Mouse (Mus musculus): ENCODE measurements at regions not wholly inside any gene's neighbourhood (a gene's known extent, or its start where the extent isn't known, plus 50 kb on each side); places are given as distances from the start of the nearest gene placed in this dataset.
"Not testable (repeated sequence)": the region's sequence is repeated elsewhere in the genome, so short reads cannot be mapped to it uniquely, and the experiment has no call there.

DNA sequence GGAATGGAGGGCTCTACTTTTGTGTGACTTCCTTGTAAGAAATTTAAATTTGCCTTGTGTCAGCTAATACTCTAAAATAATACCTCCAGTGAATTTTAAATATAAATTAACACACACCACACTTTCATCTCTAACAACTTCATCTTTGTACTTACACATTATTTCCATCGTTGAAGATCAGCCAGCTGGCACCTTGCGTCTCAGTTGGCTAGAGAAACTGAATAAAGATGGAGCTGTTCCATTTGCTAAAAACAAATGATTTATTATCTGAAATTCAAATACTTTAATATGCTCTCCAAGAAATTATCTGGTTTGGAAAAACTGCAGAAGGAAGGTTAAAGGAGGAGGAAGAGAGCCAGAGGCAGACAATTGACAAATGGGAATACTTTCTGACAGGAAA, 122.0 kb upstream of the Gm11096 start:
- no peak for ATAC-seq (ENCODE audit: low TSS enrichment)

DNA sequence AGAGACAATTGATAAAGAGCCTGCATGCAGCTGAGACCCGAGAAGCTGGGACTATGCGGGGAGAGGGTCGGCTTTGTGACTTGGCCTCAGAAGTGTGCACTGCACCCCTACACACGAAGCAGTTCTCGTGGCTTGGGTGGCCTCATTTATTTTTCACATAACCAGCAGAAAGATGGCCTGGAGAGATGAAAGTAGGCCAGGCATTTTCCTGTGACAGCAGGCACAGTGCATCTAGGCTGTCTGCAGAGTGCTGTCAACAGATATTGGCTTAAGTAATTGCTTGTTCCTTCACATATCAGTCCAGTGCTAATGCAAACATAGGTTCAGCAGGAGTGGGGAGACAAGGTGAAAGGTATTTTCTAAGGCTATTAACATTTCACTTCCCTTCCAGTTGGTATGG, 124.9 kb upstream of the Gm11096 start:
- peak; percentile 72 for ATAC-seq (ENCODE audit: low TSS enrichment)

DNA sequence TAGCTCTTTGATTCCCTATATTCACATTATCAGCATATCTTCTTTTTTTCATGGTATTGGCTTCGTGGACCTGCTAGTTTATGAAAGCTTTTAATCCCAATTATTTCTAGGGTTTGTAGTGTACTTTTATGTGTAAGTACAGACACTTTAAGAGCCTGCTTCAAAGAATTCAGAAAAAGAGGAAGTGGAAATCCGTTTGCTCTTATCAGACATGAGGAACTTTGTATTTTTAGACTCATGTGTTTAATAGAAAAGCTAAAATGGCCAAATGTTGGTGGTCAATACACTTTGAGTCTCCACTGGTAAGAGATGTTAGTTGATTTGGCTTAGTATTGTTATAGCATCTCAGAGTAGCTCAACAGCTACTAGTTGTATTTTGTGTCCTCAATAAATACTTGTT, 135.7 kb upstream of the Gm11096 start:
- ATAC-seq (ENCODE audit: low TSS enrichment), result no peak

DNA sequence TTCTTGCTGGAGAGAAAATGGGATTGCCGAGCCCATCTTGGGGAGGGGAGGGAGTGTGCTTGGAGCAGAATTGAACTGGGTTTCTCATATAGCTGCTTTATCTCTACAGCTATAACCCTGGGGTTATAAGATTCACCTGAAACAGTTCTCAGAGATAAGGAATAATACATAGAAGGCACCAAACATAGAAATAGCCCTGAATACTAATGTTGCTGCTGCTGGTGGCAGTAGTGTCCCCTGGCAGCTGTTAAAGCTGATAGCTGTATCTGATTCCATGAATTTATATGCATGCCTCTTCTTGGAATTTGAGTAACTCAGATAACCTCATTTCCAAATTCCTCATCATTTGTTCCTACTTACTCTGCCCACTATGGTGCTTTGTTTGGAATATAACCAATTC, 137.0 kb upstream of the Gm11096 start:
- ATAC-seq (ENCODE audit: low TSS enrichment), result no peak

DNA sequence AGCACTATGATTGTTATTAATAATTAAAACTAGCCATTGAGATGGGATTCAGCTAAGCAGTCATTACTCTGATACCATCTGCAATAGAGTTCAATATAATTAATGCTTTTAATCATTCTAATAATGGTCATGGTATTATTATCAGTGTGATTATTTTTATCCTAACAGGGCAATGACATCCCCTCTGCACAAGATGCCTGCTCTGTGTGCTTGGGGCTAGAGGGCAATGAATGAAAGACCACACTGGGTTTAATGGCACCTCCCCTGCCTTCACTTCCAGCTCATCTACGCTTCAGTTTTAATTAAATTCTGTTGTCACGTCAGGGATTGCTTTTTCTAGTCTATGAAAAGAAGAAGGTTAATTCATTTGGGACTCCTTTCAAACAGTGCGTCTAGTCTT, 139.1 kb upstream of the Gm11096 start:
- ATAC-seq (ENCODE audit: low TSS enrichment), result no peak

DNA sequence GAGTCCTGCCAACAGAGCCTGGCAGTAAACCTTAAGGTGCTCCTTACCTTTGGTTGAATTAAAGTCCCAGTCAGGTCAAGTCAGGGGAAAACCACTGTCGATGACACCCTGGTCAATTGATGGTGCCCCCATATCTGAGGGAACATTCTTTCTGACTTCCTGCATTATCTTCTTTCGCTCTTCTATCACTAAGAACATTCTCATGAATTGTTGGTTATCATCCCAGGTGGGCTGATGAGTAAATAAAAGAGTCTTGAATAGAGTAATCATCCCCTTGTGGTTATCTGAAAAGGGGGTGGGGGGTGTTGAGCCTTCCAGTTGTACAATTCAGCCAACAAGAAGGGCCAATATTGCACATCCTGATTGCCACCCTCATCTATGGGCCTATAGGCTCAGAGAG, 149.7 kb upstream of the Gm11096 start:
- ATAC-seq (ENCODE audit: low TSS enrichment), result no peak

DNA sequence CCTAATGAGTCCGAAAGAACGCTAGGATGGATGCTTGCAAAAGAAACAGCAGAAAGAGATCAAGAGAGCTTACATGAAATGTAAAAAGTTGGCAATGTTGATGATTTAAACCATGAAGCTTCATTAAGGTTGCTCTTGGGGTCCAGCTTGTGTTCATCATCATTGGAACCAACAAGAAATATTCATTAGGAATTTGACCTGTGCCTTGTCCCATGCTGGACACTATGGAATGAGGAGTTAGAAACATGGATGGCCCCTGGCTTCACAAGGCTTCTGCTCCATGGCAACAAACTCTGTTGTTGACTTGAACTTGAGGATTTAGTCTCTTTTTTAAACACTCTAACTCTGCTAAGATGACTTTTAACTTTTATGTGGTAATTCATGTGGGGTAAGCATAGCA, 159.0 kb upstream of the Gm11096 start:
- ATAC-seq (ENCODE audit: low TSS enrichment), result no peak

DNA sequence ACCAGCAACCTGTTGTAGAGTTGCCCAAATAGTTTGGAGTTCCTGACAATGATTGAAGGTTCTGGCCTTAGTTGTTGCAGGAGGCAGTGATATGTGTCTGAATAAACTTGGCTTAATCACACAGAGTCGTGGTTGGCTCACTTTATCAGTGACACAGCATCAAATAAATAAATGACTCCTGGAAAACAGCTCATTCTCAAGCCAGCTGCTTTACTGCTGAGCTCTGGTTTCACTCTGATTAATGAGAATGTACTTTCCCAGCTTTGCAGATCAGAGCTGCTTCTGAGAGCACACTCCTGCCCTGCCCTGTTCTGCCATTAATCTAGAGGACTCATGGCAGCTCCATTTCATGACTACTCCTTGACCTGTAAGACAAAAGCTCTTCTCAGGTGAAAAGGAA, 171.3 kb upstream of the Gm11096 start:
- no peak for ATAC-seq (ENCODE audit: low TSS enrichment)

DNA sequence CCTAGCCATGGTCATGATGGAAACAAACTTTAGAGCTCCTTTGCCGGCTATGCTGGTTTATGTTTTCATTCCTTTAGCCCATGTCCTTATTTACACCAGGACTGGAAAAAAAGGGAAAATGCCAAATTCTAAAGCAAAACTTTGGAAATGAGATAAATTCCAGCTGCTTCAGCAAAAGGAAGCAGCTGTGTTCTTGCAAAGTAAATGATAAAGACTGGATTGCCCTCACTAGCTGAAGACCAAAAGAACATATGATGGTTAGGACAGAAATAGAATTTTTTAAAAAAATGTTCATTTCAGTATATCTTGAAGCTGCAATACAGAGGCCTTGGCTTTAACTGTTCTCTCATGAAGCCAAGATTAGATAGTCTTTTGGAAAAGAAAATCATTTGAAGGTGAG, 179.6 kb upstream of the Gm11096 start:
- ATAC-seq (ENCODE audit: low TSS enrichment), result no peak

DNA sequence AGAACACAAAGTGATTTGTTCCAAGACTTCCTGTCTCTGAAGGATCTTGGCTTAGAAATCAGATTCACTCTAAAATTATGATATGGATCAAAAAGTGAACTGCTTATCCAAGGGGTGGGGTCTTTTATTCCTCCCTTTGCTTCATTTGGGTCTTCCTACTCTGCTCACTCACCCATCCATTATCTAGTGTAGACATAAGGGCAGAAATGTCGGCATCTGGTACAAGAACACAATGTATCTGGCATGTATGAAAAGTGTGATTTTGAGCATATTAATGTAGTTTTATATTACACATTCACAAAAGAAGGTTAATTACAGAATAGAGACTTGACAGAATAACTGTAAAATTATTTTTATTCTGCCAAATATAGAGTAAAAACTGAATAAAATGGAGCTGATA, 181.5 kb upstream of the Gm11096 start:
- no peak for ATAC-seq (ENCODE audit: low TSS enrichment)

DNA sequence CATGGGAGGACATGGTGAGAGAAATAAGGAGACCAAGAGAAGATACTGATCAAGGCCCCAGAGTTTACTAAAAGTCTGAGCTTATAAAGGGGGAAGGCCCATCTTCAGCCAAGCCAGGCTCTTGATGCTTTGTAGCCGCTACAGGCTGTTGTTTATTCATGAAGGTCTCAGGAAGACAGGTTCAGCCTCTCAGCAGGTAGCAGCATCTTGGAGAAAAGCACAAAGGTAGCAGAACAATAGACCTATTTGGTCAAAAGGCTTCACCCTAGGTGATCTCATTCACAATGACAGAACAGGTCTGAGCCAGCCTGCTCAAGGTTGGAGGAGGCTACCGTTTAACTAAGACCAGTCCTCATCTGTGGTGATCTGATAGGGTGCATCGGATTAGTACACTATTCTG, 185.5 kb upstream of the Gm11096 start:
- no peak for ATAC-seq (ENCODE audit: low TSS enrichment)

DNA sequence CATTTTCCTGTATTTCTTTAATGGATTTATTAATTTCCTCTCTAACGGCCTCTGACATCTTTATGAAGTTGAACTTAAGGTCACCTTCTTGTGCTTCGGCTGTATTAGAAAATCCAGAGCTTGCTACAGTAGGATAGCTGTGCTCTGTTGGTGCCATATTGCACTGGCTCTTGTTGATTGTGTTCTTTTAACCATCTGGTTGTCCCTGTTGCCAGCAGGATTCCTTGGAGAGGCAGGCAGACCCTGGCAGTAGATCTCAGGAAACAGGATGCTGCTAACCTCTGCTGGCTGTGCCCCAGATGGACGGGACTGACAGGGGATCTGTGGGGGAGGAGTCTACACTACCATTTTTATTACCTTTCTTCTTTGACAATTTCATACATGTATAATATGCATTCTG, 185.9 kb upstream of the Thumpd2 start:
- ATAC-seq (ENCODE audit: low TSS enrichment), result no peak

DNA sequence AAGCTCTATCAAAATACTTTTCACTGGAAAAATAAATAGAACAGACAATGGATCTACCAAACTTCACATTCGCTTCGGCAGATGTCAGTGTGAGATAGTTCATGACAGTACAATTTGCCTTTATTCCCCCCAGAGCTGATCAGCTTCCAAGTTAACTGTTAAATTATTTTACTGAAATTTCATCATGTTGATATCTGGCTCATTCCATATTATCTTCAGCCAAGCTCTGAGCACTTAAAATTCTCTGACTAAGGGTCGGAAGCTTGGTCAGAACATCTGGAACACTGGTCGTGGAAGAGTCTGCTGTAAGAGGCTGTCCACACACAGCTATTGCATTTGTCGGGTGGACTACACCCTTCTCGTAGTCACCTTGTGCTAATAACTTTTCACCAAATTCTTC, 181.3 kb upstream of the Thumpd2 start:
- ATAC-seq (ENCODE audit: low TSS enrichment), result no peak

DNA sequence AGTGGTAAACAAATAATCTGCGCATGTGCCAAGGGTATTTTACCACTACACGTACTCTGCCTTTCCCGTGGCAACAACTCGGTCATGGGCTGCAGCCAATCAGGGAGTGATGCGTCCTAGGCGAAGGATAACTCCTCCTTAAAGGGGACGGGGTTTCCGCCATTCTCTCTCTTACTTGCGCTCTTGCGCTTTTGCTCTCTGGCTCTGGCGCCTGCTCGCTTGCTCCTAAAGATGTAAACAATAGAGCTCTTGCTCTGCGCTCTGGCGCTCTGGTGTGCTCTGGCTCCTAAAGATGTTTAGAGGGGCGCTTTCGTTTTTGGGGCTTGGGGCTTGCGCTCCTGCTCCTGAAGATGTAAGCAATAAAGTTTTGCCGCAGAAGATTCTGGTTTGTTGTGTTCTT, 166.9 kb upstream of the Thumpd2 start:
- ATAC-seq (ENCODE audit: low TSS enrichment), result not testable (repeated sequence)

DNA sequence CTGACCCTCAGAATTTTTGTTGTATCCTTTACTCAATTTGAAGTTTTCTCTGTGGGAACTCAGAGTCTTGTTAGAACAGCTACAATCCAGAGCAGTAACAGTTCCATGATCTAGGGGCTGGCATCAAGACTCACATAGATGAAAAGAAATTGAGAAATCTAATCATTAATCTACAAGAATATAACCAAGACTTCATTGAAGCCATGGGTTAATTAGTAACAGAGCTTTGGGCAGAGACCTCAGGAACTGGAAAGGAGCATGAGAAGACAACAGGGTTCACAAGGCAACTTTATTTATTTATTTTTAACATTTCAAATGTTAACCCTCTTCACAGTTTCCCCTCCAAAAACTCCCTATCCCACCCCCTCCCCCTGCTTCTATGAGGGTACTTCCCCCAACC, 160.4 kb upstream of the Thumpd2 start:
- no peak for ATAC-seq (ENCODE audit: low TSS enrichment)

DNA sequence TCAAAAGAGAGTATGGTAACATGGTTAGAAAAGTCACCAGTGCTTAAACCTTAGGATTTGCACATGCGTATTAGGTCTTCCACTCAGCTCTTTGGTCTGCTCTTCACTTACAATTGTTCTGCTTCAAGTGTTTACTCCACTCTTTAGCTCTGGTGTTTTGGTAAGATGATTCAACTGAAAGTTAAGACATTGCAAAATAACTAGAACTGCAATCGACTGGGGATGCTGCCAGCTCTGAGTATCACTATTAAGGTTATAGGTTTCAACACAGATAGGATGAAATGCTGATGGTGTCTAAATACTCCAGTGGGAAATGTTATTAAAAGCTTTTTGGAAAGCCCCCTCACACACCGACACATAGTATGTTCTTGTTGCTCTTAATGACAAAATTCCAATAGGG, 156.6 kb upstream of the Thumpd2 start:
- no peak for ATAC-seq (ENCODE audit: low TSS enrichment)

DNA sequence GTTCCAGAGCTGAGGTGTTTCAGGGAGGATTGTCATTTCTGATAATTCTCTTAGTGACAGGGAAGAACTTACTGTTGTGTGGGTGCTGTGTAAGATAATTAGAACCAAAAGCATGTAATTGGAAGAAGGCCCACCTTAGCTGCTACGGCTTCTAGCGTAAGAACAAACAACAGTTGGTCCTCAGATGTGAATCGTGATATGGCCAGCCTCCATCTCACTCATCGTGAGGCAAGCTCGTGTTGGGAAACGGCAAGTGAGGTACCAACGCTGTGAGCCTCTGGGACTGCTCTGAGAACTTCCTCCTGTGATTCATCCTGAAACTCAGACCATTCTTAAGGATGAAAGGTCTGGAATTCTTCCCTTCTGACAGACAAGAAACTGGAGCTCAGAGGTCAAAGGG, 150.0 kb upstream of the Thumpd2 start:
- ATAC-seq (ENCODE audit: low TSS enrichment), result peak; percentile 88

DNA sequence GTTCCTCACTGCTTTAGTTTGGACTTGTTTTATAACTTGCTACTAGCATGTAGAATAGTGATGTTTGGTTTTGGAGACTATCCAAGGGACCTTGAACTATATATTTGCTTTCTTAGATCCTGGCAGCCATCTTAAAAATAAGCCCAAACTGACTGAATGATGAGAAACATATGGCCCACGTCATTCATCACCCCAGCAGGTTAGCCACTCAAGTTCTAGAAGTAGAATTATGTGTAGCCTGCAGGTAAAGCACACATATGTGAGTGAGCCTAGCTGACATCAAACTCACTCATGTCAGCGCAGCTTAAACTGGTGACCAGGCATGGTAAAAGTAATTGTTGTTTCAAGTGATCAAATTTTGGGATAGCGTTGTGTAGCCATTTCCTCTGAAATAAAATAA, 147.2 kb upstream of the Thumpd2 start:
- ATAC-seq (ENCODE audit: low TSS enrichment), result no peak

DNA sequence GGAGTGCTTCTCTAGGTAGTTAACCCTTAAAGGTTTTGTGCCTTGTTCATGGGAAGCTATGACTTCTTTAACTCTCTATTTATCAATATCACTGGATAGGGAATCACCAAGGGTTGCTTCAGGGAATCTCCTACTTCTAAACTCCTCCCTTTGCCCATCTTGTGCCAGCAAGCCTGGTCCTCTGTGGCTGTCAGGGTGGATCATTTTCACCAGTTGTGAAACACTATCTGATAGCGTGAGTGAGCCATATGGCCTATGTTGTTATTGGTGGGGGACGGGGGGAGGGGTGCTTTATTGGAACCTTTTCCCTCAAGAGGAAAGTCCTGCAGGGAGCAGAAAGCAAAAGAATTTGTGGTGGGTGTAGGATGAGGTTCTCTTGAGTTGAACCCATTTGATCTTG, 145.5 kb upstream of the Thumpd2 start:
- ATAC-seq (ENCODE audit: low TSS enrichment), result no peak

DNA sequence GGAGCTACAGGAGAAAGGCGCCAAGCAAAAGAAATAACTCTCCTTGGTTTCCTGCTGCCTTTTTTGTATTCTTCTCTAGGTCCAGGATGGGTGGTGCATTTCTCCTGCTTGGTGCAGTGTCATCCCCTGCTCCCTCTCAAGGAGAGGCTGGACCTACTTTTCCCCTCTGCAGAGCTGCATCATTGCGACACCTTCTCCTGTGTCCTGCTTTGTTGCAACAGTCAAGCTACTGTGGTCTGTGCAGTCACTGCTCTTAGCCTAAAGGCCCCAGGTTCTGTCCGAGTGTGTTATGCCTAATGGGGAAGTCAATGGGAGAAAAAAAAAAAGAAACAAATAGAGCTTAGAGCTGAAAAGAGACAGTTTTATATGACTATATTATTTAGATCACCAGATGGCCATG, 144.4 kb upstream of the Thumpd2 start:
- no peak; the same call in 1 of the 2 replicates for ATAC-seq (ENCODE audit: low TSS enrichment)

DNA sequence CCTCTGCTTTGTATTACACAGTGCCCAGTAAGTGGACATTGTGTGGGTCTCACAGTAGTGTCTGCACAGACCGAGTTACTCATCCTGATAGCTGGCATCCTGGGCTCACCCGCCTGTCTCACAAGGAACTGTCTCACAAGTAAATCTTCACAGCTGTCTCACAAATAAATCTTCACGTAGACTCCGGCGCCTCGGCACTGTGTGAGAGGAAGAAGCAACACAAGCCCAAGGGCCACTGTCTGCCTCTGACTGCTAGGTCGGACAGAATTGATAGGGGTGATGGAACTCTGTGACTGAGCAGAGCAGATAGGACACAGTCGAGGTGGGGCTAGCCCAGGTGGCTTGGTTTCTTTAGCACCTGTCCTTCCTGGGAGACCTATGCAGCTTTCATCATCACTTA, 136.2 kb upstream of the Thumpd2 start:
- ATAC-seq (ENCODE audit: low TSS enrichment), result no peak

DNA sequence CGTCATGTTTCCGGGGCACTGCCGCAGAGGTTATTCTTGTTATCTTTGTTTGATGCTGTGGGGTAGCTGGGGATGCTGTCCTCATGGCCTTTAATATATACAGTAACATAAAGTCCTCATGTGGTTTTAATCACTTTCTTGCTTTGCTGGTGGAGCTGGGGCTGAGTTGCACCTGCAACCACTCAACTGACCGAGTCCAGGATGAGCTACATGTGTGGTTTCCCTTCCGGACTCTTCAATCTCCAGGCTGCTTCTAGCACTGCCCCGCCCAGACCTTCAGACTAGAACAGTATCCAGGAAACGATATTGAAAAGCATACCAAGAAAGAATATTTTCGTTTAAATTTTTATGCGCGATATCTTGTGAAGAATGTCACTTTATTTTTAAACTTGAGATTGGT, 129.1 kb upstream of the Thumpd2 start:
- peak; percentile 66; the same call in 1 of the 2 replicates for ATAC-seq (ENCODE audit: low TSS enrichment)

DNA sequence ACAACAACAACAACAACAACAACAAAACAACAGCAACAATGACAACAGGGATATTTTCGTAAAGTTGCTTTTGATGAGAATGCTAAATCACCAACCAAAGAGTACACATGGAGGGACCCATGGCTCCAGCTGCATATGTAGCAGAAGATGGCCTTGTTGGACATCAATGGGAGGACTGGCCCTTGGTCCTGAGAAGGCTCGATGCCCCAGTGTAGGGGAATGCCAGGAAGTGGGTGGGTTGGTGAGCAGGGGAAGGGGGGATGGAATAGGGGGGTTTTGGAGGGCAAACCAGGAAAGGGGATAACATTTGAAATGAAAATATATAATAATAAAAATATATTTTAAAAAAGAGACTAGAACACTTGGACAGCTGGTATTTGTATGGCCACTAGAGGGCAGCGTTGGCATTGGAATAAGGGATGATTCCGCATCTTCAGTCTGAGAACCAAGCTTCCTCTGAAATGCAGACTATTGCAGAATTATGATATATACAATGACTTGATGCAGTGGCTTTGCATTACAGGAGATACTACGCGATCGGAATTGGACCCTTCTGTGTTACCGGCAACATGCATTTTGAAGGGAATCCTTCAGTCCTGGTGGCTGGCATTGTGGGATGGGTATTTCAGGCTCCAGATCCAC, 128.5 kb upstream of the Thumpd2 start:
- peak; percentile 92 for ATAC-seq (ENCODE audit: low TSS enrichment)

DNA sequence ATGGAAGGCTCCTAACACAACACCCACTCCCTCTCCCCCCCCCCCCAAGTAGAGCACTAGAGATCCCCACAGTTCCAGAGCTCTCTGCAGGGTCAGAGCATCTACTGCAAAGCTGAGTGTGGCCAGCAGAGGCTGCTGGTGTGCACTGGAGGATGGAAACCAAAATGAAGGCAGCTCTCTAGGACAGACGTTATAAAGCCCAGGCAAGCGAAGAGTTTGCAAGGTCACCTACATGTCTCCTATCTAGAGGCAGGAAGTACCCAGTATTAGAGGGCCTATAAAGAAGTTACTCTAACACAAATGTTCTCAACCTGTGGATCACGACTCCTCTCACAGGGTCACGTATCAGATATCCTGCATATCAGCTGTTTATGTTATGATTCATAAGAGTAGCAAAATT, 125.1 kb upstream of the Thumpd2 start:
- ATAC-seq (ENCODE audit: low TSS enrichment), result peak; percentile 90

DNA sequence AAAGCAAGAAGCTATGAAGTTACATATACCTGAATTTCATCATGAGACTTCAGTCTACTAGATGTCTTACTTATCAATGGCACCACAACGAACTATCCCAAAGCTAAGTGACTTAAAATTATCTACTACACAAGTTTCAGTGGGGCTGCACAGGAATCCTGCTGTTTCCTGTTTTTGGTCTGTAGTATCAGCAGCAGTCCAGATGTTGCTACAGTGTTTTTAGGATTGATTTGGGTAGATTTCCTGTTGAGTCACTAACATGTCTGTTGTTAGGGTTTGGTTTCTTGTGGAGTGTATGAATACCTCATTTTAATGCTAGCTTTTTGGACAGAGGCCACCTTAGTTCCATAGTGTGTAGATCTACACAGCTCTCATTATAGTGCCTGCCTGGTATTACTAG, 120.8 kb upstream of the Thumpd2 start:
- no peak for ATAC-seq (ENCODE audit: low TSS enrichment)

All from frontal cortex, adult (tissue).